Mouse (Mus musculus) intestine, embryonic 14.5 days (tissue): Measurements from ENCODE around the gene Six3. TPM values are rescaled to one million over a fixed set of nuclear protein-coding genes. Genes with fewer than 3 reads are reported as not detected.

Experiments used
- ATAC-seq: fragments of 200-750 bp; cut with Nextera tagmentation; replicated peaks from 2 replicates; pipeline ENCODE4 v1.8.0; 2017; ENCODE audit warnings: low read depth, moderate number of reproducible peaks, moderate TSS enrichment, moderate library complexity; ENCODE audit not compliant: low FRiP score, low TSS enrichment
- DNase-seq: peaks from one replicate; pipeline ENCODE4 v3.0.0-alpha.2; 2018; ENCODE audit warnings: low spot score
- H3K27ac ChIP-seq: fragments of 300-500 bp; sonication (generic); 2 replicates; pipeline ENCODE4 v1.5.1; 2014; ENCODE audit warnings: low read depth, mild to moderate bottlenecking, control low read depth
- H3K27me3 ChIP-seq: fragments of 300-500 bp; sonication (generic); replicated peaks from 2 replicates; pipeline ENCODE4 v1.6.1; 2014; ENCODE audit warnings: low read length, control low read depth; ENCODE audit not compliant: control insufficient read depth, insufficient read depth
- H3K36me3 ChIP-seq: fragments of 300-500 bp; sonication (generic); 2 replicates; pipeline ENCODE4 v1.6.1; 2014; ENCODE audit warnings: low read length, control low read depth; ENCODE audit not compliant: control insufficient read depth, insufficient read depth
- H3K4me1 ChIP-seq: fragments of 300-500 bp; sonication (generic); replicated peaks from 2 replicates; pipeline ENCODE4 v1.6.1; 2014; ENCODE audit warnings: low read length, control low read depth, mixed read lengths; ENCODE audit not compliant: control insufficient read depth, insufficient read depth
- H3K4me2 ChIP-seq: fragments of 300-500 bp; sonication (generic); 2 replicates; pipeline ENCODE4 v1.6.1; 2014; ENCODE audit warnings: low read length
- H3K4me3 ChIP-seq: fragments of 300-500 bp; sonication (generic); 2 replicates; pipeline ENCODE4 v1.5.1; 2014; ENCODE audit warnings: low read depth, low read length, control low read depth, mixed read lengths
- H3K9ac ChIP-seq: fragments of 300-500 bp; sonication (generic); 2 replicates; pipeline ENCODE4 v1.6.1; 2014; ENCODE audit warnings: mild to moderate bottlenecking, low read length
- H3K9me3 ChIP-seq: fragments of 300-500 bp; sonication (generic); 2 replicates; pipeline ENCODE4 v1.6.1; 2016; ENCODE audit warnings: low read length, control low read depth; ENCODE audit not compliant: control insufficient read depth
- WGBS: fragments of 180-500 bp; shearing (Covaris S2); extraction: QIAGEN DNeasy Blood & Tissue Kit; methylation state at CpG from one replicate; pipeline ENCODE4 v1.1.7; 2014; 5-methylcytosine and 5-hydroxymethylcytosine counted together
- polyA plus RNA-seq: library from polyadenylated mRNA; unstranded; fragments of >200 nt; fragmentation: Nextera tagmentation; extraction: Ambion mirVana; gene quantifications from 2 replicates; pipeline ENCODE4 v1.2.1, GENCODE M21; 2014

Gene Six3
- polyA plus RNA-seq, 1 experiment from 2014 or later = not detected

- no peak for ATAC-seq
- Histone ChIP-seq H3K27ac (no peak overlapping the region), H3K9ac (no peak overlapping the region), H3K4me1 (no peaks in the 10 kb centered on the region), H3K27me3 (no peaks in the 10 kb centered on the region), H3K36me3 (no peaks in the 10 kb centered on the region), H3K4me3 (no peak overlapping the region), H3K9me3 (0 out of 2 replicates have a peak, but pooled peaks cover 2% of the 10 kb centered on the region), H3K4me2 (no peak overlapping the region)
- 66% methylated on average over 6 of the region's 6 CpGs for WGBS
- DNase-seq = no peak
Measured at GRCm38 (mm10) chr17:85591976-85592375, 21.4 kb upstream of the Six3 start.

DNA sequence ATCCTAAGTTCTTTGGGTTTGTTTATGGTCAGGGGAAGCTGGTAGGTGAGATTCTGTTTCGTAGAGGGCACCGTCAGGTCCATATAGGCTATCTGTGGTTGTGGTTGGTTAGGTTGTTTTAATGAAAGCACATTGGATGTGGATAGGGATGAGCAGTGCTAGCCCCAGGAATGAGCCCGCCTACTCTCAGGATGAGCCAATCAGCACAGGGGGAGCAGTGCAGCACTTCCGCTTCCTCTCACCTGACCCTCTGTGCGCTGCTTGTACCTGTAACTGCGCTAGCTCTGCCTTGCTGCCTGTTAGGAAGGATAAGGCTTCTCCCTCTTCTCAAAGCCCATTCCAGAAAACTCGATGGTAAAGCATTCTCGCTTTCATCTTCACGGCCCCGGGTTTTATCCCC lies 17.6 kb upstream of the Six3 start:
- DNase-seq (no peak), ATAC-seq (no peak)
- no peak overlapping the region for H3K9ac ChIP-seq
- 0 out of 2 replicates have a peak, but pooled peaks cover 2% of the 10 kb centered on the region for H3K9me3 ChIP-seq
- H3K27me3 ChIP-seq = peaks cover 6% of the 10 kb centered on the region
- H3K4me3 ChIP-seq = no peak overlapping the region
- H3K36me3 ChIP-seq = no peaks in the 10 kb centered on the region
- H3K4me2 ChIP-seq = no peak overlapping the region
- H3K27ac ChIP-seq = no peak overlapping the region
- 58% methylated on average over 10 of the region's 10 CpGs for WGBS
- H3K4me1 ChIP-seq = no peaks in the 10 kb centered on the region

- WGBS = 50% methylated on average over 6 of the region's 6 CpGs
- H3K27me3 ChIP-seq = peaks cover 9% of the 10 kb centered on the region
- no peak overlapping the region for H3K9ac ChIP-seq
- no peaks in the 10 kb centered on the region for H3K9me3 ChIP-seq
- H3K4me1 ChIP-seq = no peaks in the 10 kb centered on the region
- DNase-seq (no peak), ATAC-seq (no peak)
- H3K27ac ChIP-seq = no peak overlapping the region
- H3K4me2 ChIP-seq = no peak overlapping the region
- H3K4me3 ChIP-seq = no peak overlapping the region
- H3K36me3 ChIP-seq = no peaks in the 10 kb centered on the region
Measured at GRCm38 (mm10) chr17:85596341-85596890, 17.0 kb upstream of the Six3 start.

- Histone ChIP-seq H3K27ac (no peak overlapping the region), H3K4me1 (no peaks in the 10 kb centered on the region), H3K9ac (no peak overlapping the region), H3K4me3 (no peak overlapping the region), H3K4me2 (no peak overlapping the region), H3K9me3 (no peaks in the 10 kb centered on the region), H3K36me3 (no peaks in the 10 kb centered on the region), H3K27me3 (peaks cover 35% of the 10 kb centered on the region)
- 62% methylated on average over 9 of the region's 9 CpGs for WGBS
- DNase-seq = no peak
- ATAC-seq = no peak
Measured at GRCm38 (mm10) chr17:85599520-85599919, 13.9 kb upstream of the Six3 start.

- H3K4me3 ChIP-seq = no peak overlapping the region
- ATAC-seq = no peak
- peaks cover 94% of the 10 kb centered on the region for H3K27me3 ChIP-seq
- no peak overlapping the region for H3K4me2 ChIP-seq
- H3K4me1 ChIP-seq = no peaks in the 10 kb centered on the region
- DNase-seq = no peak
- H3K9me3 ChIP-seq = no peaks in the 10 kb centered on the region
- no peak overlapping the region for H3K27ac ChIP-seq
- H3K36me3 ChIP-seq = no peaks in the 10 kb centered on the region
- 6% methylated on average over 3 of the region's 3 CpGs for WGBS
- H3K9ac ChIP-seq = no peak overlapping the region
Measured at GRCm38 (mm10) chr17:85606463-85606862, 6.9 kb upstream of the Six3 start.

- no peak overlapping the region for H3K4me3 ChIP-seq
- no peaks in the 10 kb centered on the region for H3K9me3 ChIP-seq
- H3K9ac ChIP-seq = no peak overlapping the region
- H3K27me3 ChIP-seq = peaks cover 95% of the 10 kb centered on the region
- no peak overlapping the region for H3K4me2 ChIP-seq
- no peaks in the 10 kb centered on the region for H3K4me1 ChIP-seq
- WGBS = 1% methylated on average over 41 of the region's 41 CpGs
- H3K27ac ChIP-seq = no peak overlapping the region
- ATAC-seq = no peak
- no peaks in the 10 kb centered on the region for H3K36me3 ChIP-seq
- DNase-seq = peak; percentile 64
Measured at GRCm38 (mm10) chr17:85607556-85608365, 5.6 kb upstream of the Six3 start.

DNA sequence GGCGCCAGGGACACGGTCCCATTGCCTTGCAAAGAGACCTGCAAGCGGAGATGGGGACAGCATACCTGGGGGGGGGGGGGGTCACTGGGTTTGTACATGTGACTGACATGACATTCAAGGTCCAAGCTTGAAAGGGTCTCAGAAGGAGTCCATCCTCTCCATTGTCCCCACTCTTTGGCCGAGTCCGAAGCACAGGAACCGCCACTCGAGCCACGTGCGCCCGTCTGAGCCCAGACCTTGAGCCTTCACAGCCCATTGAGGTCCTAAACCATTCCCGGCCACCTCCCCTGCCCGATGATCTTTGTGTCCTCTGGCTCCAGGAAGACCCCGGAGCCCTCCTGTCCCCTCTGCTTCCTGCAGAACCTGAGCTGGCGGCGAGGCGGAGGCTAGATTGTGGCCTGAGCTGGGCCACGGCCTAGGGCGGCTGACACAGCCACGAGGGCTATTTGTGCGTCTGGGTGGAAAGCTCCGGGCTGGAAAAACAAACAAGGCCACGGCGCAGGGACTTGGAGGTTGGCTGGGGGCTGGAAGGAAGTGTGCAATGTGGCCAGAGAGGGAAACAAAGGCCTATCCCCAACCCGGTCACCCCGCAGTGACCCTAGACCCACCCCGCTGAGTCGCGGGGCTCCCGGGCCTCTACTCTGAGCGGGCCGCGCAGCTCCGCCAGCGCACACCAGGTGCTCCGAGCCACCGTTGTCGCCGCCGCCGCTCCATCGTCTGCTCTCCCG lies 4.9 kb upstream of the Six3 start:
- Histone ChIP-seq H3K4me1 (no peaks in the 10 kb centered on the region), H3K9ac (no peak overlapping the region), H3K4me3 (no peak overlapping the region), H3K27ac (no peak overlapping the region), H3K27me3 (peaks cover 95% of the 10 kb centered on the region), H3K36me3 (no peaks in the 10 kb centered on the region), H3K4me2 (no peak overlapping the region), H3K9me3 (no peaks in the 10 kb centered on the region)
- no peak for ATAC-seq
- no peak for DNase-seq
- under 1% methylated on average over 38 of the region's 42 CpGs for WGBS

GRCm38 (mm10) chr17:85609094-85609425 lies 4.3 kb upstream of the Six3 start:
- Histone ChIP-seq H3K9ac (no peak overlapping the region), H3K27me3 (peaks cover 98% of the 10 kb centered on the region), H3K9me3 (no peaks in the 10 kb centered on the region), H3K27ac (no peak overlapping the region), H3K4me1 (no peaks in the 10 kb centered on the region), H3K4me2 (no peak overlapping the region), H3K4me3 (no peak overlapping the region), H3K36me3 (no peaks in the 10 kb centered on the region)
- peak; percentile 57 for DNase-seq
- no peak for ATAC-seq
- 1% methylated on average over 13 of the region's 13 CpGs for WGBS
